8 mouse cellular contexts compared by ENCODE assay signal in genomic region chr14:33939117-33939516, GRCm38 (mm10). TPM values are rescaled to one million over a fixed set of nuclear protein-coding genes. Genes with fewer than 3 reads are reported as not detected.
DNase-seq lines count a peak whose midpoint lies in the region; ATAC-seq lines count a peak whose summit lies in the region.

No protein-coding gene starts in this region.

- no peak overlapping the region; the same call in 1 of the 2 replicates for H3K9ac ChIP-seq in forebrain, embryonic 14.5 days (ENCODE audit: low read length)

- peak overlapping the region; percentile 40 for H3K4me2 ChIP-seq in forebrain, embryonic 14.5 days (ENCODE audit: low read length)

- ATAC-seq in forebrain, embryonic 14.5 days, result peak; percentile 65
- peak; percentile 86 to 87 for ATAC-seq in hematopoietic stem cell, adult 5-6 weeks (replicated peaks in 1 of 2; ENCODE audit: insufficient read depth in 1 of 2, low FRiP score in 2 of 2, low TSS enrichment in 1 of 2, low read depth in 1 of 2, poor library complexity in 2 of 2, severe bottlenecking in 2 of 2)

- H3K27ac ChIP-seq in forebrain, embryonic 14.5 days (ENCODE audit: low read depth, low read length), result no peak overlapping the region

- peak; percentile 26 for DNase-seq in R1 (ENCODE audit: low read depth, low spot score)
- peak; percentile 56 for DNase-seq in cerebellum, adult 11 months
- DNase-seq in forebrain, embryonic 14.5 days (ENCODE audit: low spot score), result peak; percentile 71
- peak; percentile 75 to 84 for DNase-seq in layer of hippocampus, postnatal 14 days (ENCODE audit: low spot score in 2 of 2)
- peak; percentile 79 for DNase-seq in lung, postnatal 10 days
- DNase-seq in right cerebral cortex, postnatal 10 days (ENCODE audit: low spot score in 2 of 2), result peak; percentile 71 to 83
- no peak for DNase-seq in spleen, postnatal 4 days (ENCODE audit: low spot score in 2 of 2)

- 30% methylated on average over 9 of the region's 9 CpGs for WGBS in forebrain, embryonic 14.5 days

- no peaks in the 10 kb centered on the region for H3K36me3 ChIP-seq in forebrain, embryonic 14.5 days (ENCODE audit: control insufficient read depth, insufficient read depth, low read length)

- no peak overlapping the region for H3K4me3 ChIP-seq in forebrain, embryonic 14.5 days (ENCODE audit: low read depth, low read length)

- H3K27me3 ChIP-seq in forebrain, embryonic 14.5 days (replicated peaks; ENCODE audit: control insufficient read depth, insufficient read depth, low read length), result no peaks in the 10 kb centered on the region

- H3K4me1 ChIP-seq in forebrain, embryonic 14.5 days (ENCODE audit: control insufficient read depth, insufficient read depth, low read length), result no peaks in the 10 kb centered on the region

- no peaks in the 10 kb centered on the region for H3K9me3 ChIP-seq in forebrain, embryonic 14.5 days (replicated peaks; ENCODE audit: control insufficient read depth, low read length)

RNA-seq across cellular contexts. Expression of gene Gdf2, which starts 1.7 kb away (rescaled TPM):
- polyA plus RNA-seq in forebrain, embryonic 14.5 days (2014; fragmentation: Nextera tagmentation; extraction: Ambion mirVana), result not detected in 2 replicates
- total RNA-seq in hematopoietic stem cell, adult 5-6 weeks (2017), result not detected in 2 replicates
- total RNA-seq in layer of hippocampus, postnatal 14 days (2021), result not detected

RNA-seq across cellular contexts. Expression of gene Rbp3, which starts 14.7 kb away (rescaled TPM):
- polyA plus RNA-seq in forebrain, embryonic 14.5 days (2014; fragmentation: Nextera tagmentation; extraction: Ambion mirVana), result not detected in 2 replicates
- not detected in 2 replicates for total RNA-seq in hematopoietic stem cell, adult 5-6 weeks (2017)
- total RNA-seq in layer of hippocampus, postnatal 14 days (2021), result under 1 TPM; 0.09 to 0.10 TPM

RNA-seq across cellular contexts. Expression of gene Gdf10, which starts 15.7 kb away (rescaled TPM):
- polyA plus RNA-seq in forebrain, embryonic 14.5 days (2014; fragmentation: Nextera tagmentation; extraction: Ambion mirVana), result 2.6 and 3.2 TPM in 2 replicates
- total RNA-seq in hematopoietic stem cell, adult 5-6 weeks (2017), result not detected in 2 replicates
- 1 to 10 TPM; 9.3 TPM for total RNA-seq in layer of hippocampus, postnatal 14 days (2021)

RNA-seq across cellular contexts. Expression of gene Zfp488, which starts 39.4 kb away (rescaled TPM):
- 0.09 and 0.15 TPM in 2 replicates for polyA plus RNA-seq in forebrain, embryonic 14.5 days (2014; fragmentation: Nextera tagmentation; extraction: Ambion mirVana)
- not detected in 2 replicates for total RNA-seq in hematopoietic stem cell, adult 5-6 weeks (2017)
- 10 to 100 TPM in 1 of 2 experiments, 1 to 10 TPM in 1; 9.7 to 10.6 TPM for total RNA-seq in layer of hippocampus, postnatal 14 days (2021)

Comparison
In these comparisons a context has a peak if more than half of its experiments do, and no peak if none do; other contexts are left out.
1. DNase-seq: peak in R1 (single experiment), cerebellum, adult 11 months (single experiment), forebrain, embryonic 14.5 days (single experiment), layer of hippocampus, postnatal 14 days (2 of 2), lung, postnatal 10 days (single experiment) and right cerebral cortex, postnatal 10 days (2 of 2); none in spleen, postnatal 4 days (0 of 2).
2. RNA of gene Gdf10, which starts 15.7 kb away (total RNA-seq): 9.3 TPM in layer of hippocampus, postnatal 14 days; not detected in hematopoietic stem cell, adult 5-6 weeks; every median in the first group is over 10 times any median in the second.